ENCODE assay signal across 25 mouse cellular contexts in the genomic region with DNA sequence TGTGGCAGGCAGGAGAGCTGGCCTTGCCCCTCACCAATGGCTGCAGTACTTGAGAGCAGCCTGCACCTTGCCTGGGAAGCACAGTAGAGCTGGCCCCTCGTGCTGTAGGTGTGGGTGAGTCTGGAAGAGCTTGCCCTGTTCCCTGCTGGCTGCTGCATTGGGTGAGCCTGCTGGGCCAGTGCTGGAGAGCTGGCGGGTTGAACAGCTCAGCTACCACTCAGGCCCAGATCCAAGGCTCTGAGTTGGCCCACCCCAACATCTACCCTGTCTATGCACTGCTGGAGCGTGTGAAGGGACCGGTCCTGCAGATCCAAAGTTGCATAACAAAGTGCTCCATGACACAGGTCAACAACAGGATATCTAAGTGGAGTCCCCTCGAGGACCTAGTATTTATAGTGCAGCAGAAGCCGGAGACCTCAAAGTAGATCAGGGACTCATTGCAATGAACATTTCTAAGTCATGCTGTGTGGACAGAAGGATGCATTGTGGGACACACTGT. TPM values are rescaled to one million over a fixed set of nuclear protein-coding genes. Genes with fewer than 3 reads are reported as not detected.
DNase-seq lines count a peak whose midpoint lies in the region; ATAC-seq and TF ChIP-seq lines count a peak whose summit lies in the region.
"Had no signal": no experiment of that assay in that cellular context is flagged by ENCODE, and none has a peak within 500 bp of the region (broad histone marks: within the 10 kb centered on the region; RNA-seq: fewer than 3 reads in every experiment).

No protein-coding gene starts in this region.

- peak; percentile 37; the same call in 1 of the 2 replicates for ATAC-seq in forebrain, embryonic 13.5 days
- no peak for ATAC-seq in forebrain, embryonic 14.5 days
- ATAC-seq in heart, embryonic 12.5 days (ENCODE audit: insufficient number of reproducible peaks, low FRiP score), result 0 out of 2 replicates have a peak, but pooled peaks have one; percentile 19
- peak; percentile 33; the same call in 1 of the 2 replicates for ATAC-seq in lung, embryonic 14.5 days (ENCODE audit: insufficient read depth)
- ATAC-seq in stomach, embryonic 15.5 days (ENCODE audit: insufficient read depth, low FRiP score, low read depth), result peak; percentile 40; the same call in 1 of the 2 replicates
- no peak for ATAC-seq in stomach, postnatal 0 days (ENCODE audit: low FRiP score, low TSS enrichment)
- ATAC-seq: CD4-positive, CD25-positive, alpha-beta regulatory T cell, adult 4 months; Patski had no signal

- H3K4me2 ChIP-seq in forebrain, embryonic 13.5 days, result no peak overlapping the region
- no peak overlapping the region for H3K4me2 ChIP-seq in forebrain, embryonic 14.5 days (ENCODE audit: low read length)
- H3K4me2 ChIP-seq in heart, embryonic 12.5 days, result no peak overlapping the region
- H3K4me2 ChIP-seq in lung, embryonic 14.5 days, result no peak overlapping the region
- H3K4me2 ChIP-seq in stomach, embryonic 15.5 days, result no peak overlapping the region
- no peak overlapping the region for H3K4me2 ChIP-seq in stomach, postnatal 0 days (replicated peaks; ENCODE audit: low read depth)
- H3K4me2 ChIP-seq: embryonic facial prominence, embryonic 12.5 days; neural tube, embryonic 13.5 days had no signal

- peaks cover 32% of the 10 kb centered on the region for H3K4me1 ChIP-seq in forebrain, embryonic 13.5 days
- no peaks in the 10 kb centered on the region; the same call in 1 of the 2 replicates for H3K4me1 ChIP-seq in forebrain, embryonic 14.5 days (ENCODE audit: control insufficient read depth, insufficient read depth, low read length)
- peaks cover 49% of the 10 kb centered on the region for H3K4me1 ChIP-seq in heart, embryonic 12.5 days (replicated peaks)
- H3K4me1 ChIP-seq in lung, embryonic 14.5 days (ENCODE audit: insufficient read depth), result peaks cover 13% of the 10 kb centered on the region
- H3K4me1 ChIP-seq in stomach, embryonic 15.5 days, result 0 out of 2 replicates have a peak, but pooled peaks cover 9% of the 10 kb centered on the region
- H3K4me1 ChIP-seq in stomach, postnatal 0 days (replicated peaks; ENCODE audit: control insufficient read depth, insufficient read depth), result no peaks in the 10 kb centered on the region

- DNase-seq in forebrain, embryonic 14.5 days (ENCODE audit: low spot score), result no peak
- no peak for DNase-seq in heart, postnatal 14 days
- DNase-seq in lung, embryonic 14.5 days, result no peak
- no peak for DNase-seq in lung, postnatal 36 days
- DNase-seq in stomach, postnatal 0 days (ENCODE audit: low spot score), result no peak
- DNase-seq: adrenal gland, adult 8-10 months; cerebellum, adult 9-10 months; gastrocnemius, postnatal 14 days; kidney, adult 18-20 months; midbrain, embryonic 14.5 days; right cerebral cortex, postnatal 14 days; spleen, adult 18-20 months; thymus, adult 18-20 months; thymus, postnatal 4 days had no signal

- intact Hi-C loops in heart, postnatal 14 days (cut with DNase I), result loop anchor here (5.0 kb wide), 1 partner anchor 42 kb away; no protein-coding TSS in a partner anchor

- H3K36me3 ChIP-seq in forebrain, embryonic 13.5 days (ENCODE audit: poor library complexity, severe bottlenecking), result peaks cover 3% of the 10 kb centered on the region; the same call in 1 of the 2 replicates
- H3K36me3 ChIP-seq in forebrain, embryonic 14.5 days (ENCODE audit: control insufficient read depth, insufficient read depth, low read length), result 0 out of 2 replicates have a peak, but pooled peaks cover 3% of the 10 kb centered on the region
- H3K36me3 ChIP-seq in heart, embryonic 12.5 days, result no peaks in the 10 kb centered on the region
- no peaks in the 10 kb centered on the region for H3K36me3 ChIP-seq in lung, embryonic 14.5 days (ENCODE audit: insufficient read depth)
- no peaks in the 10 kb centered on the region for H3K36me3 ChIP-seq in stomach, embryonic 15.5 days
- no peaks in the 10 kb centered on the region for H3K36me3 ChIP-seq in stomach, postnatal 0 days (ENCODE audit: control insufficient read depth, insufficient read depth, low read length)
- H3K36me3 ChIP-seq: embryonic facial prominence, embryonic 12.5 days; neural tube, embryonic 13.5 days had no signal

- TF ChIP-seq CTCF in lung, embryonic 14.5 days (IDR thresholded peaks at IDR 0.05; ENCODE audit: low read depth), result no peak
- TF ChIP-seq CTCF in stomach, postnatal 0 days (IDR thresholded peaks at IDR 0.05; ENCODE audit: low read depth), result no peak

- H3K4me3 ChIP-seq in forebrain, embryonic 13.5 days, result no peak overlapping the region
- H3K4me3 ChIP-seq in forebrain, embryonic 14.5 days (ENCODE audit: low read depth, low read length), result no peak overlapping the region
- no peak overlapping the region for H3K4me3 ChIP-seq in heart, embryonic 12.5 days
- no peak overlapping the region for H3K4me3 ChIP-seq in lung, embryonic 14.5 days (ENCODE audit: low read depth, low read length)
- H3K4me3 ChIP-seq in stomach, embryonic 15.5 days (replicated peaks), result no peak overlapping the region
- no peak overlapping the region for H3K4me3 ChIP-seq in stomach, postnatal 0 days (ENCODE audit: low read depth, low read length)
- H3K4me3 ChIP-seq: embryonic facial prominence, embryonic 12.5 days; erythroblast, embryonic 14.5 days; neural tube, embryonic 13.5 days had no signal

- H3K27me3 ChIP-seq in forebrain, embryonic 13.5 days, result no peaks in the 10 kb centered on the region
- no peaks in the 10 kb centered on the region for H3K27me3 ChIP-seq in forebrain, embryonic 14.5 days (replicated peaks; ENCODE audit: control insufficient read depth, insufficient read depth, low read length)
- no peaks in the 10 kb centered on the region for H3K27me3 ChIP-seq in heart, embryonic 12.5 days (replicated peaks)
- no peaks in the 10 kb centered on the region for H3K27me3 ChIP-seq in lung, embryonic 14.5 days (ENCODE audit: insufficient read depth, low read length)
- no peaks in the 10 kb centered on the region for H3K27me3 ChIP-seq in stomach, embryonic 15.5 days (replicated peaks)
- H3K27me3 ChIP-seq in stomach, postnatal 0 days (ENCODE audit: control insufficient read depth, insufficient read depth, low read length), result no peaks in the 10 kb centered on the region
- H3K27me3 ChIP-seq: embryonic facial prominence, embryonic 12.5 days; neural tube, embryonic 13.5 days; Patski had no signal

- 0 out of 2 replicates have a peak, but pooled peaks cover 4% of the 10 kb centered on the region for H3K9me3 ChIP-seq in forebrain, embryonic 13.5 days (replicated peaks)
- no peaks in the 10 kb centered on the region for H3K9me3 ChIP-seq in forebrain, embryonic 14.5 days (replicated peaks; ENCODE audit: control insufficient read depth, low read length)
- H3K9me3 ChIP-seq in heart, embryonic 12.5 days (replicated peaks), result no peaks in the 10 kb centered on the region
- H3K9me3 ChIP-seq in lung, embryonic 14.5 days (ENCODE audit: low read depth, low read length), result no peaks in the 10 kb centered on the region
- H3K9me3 ChIP-seq in stomach, embryonic 15.5 days, result no peaks in the 10 kb centered on the region
- no peaks in the 10 kb centered on the region for H3K9me3 ChIP-seq in stomach, postnatal 0 days (ENCODE audit: control insufficient read depth, low read length)
- H3K9me3 ChIP-seq: embryonic facial prominence, embryonic 12.5 days; neural tube, embryonic 13.5 days had no signal

- H3K27ac ChIP-seq in forebrain, embryonic 13.5 days, result no peak overlapping the region
- no peak overlapping the region for H3K27ac ChIP-seq in forebrain, embryonic 14.5 days (ENCODE audit: low read depth, low read length)
- no peak overlapping the region for H3K27ac ChIP-seq in heart, embryonic 12.5 days (ENCODE audit: poor library complexity, severe bottlenecking)
- no peak overlapping the region for H3K27ac ChIP-seq in lung, embryonic 14.5 days (ENCODE audit: low read depth)
- H3K27ac ChIP-seq in stomach, embryonic 15.5 days, result no peak overlapping the region
- H3K27ac ChIP-seq in stomach, postnatal 0 days (replicated peaks), result no peak overlapping the region
- H3K27ac ChIP-seq: embryonic facial prominence, embryonic 12.5 days; kidney, postnatal 0 days; liver, embryonic 14.5 days; macrophage; neural tube, embryonic 13.5 days had no signal

- WGBS in forebrain, embryonic 13.5 days, result 87% methylated on average over 6 of the region's 6 CpGs
- 89% methylated on average over 6 of the region's 6 CpGs for WGBS in forebrain, embryonic 14.5 days
- 56% methylated on average over 6 of the region's 6 CpGs for WGBS in heart, embryonic 12.5 days
- 60% methylated on average over 6 of the region's 6 CpGs for WGBS in lung, embryonic 14.5 days
- WGBS in stomach, embryonic 15.5 days, result 79% methylated on average over 6 of the region's 6 CpGs
- WGBS in stomach, postnatal 0 days, result 68% methylated on average over 6 of the region's 6 CpGs

- TF ChIP-seq EP300 in stomach, postnatal 0 days (optimal IDR thresholded peaks at IDR 0.05), result no peak

- H3K9ac ChIP-seq in forebrain, embryonic 13.5 days, result no peak overlapping the region
- no peak overlapping the region for H3K9ac ChIP-seq in forebrain, embryonic 14.5 days (ENCODE audit: low read length)
- no peak overlapping the region for H3K9ac ChIP-seq in heart, embryonic 12.5 days
- no peak overlapping the region for H3K9ac ChIP-seq in lung, embryonic 14.5 days
- no peak overlapping the region for H3K9ac ChIP-seq in stomach, embryonic 15.5 days
- H3K9ac ChIP-seq in stomach, postnatal 0 days (ENCODE audit: low read length), result no peak overlapping the region
- H3K9ac ChIP-seq: embryonic facial prominence, embryonic 12.5 days; liver, embryonic 14.5 days; neural tube, embryonic 13.5 days had no signal

RNA-seq across cellular contexts. Expression of a gene that starts 41.5 kb away (rescaled TPM):
- 58.8 and 61.4 TPM in 2 replicates for polyA plus RNA-seq in forebrain, embryonic 13.5 days (2015; fragmentation: Nextera tagmentation; extraction: Ambion mirVana)
- 79.1 and 85.0 TPM in 2 replicates for polyA plus RNA-seq in forebrain, embryonic 14.5 days (2014; fragmentation: Nextera tagmentation; extraction: Ambion mirVana)
- 18.0 and 18.7 TPM in 2 replicates for polyA plus RNA-seq in heart, embryonic 12.5 days (2016; fragmentation: Nextera tagmentation; extraction: Ambion mirVana)
- total RNA-seq in heart, postnatal 14 days (2021), result 10 to 100 TPM; 37.7 to 41.7 TPM
- polyA plus RNA-seq in lung, embryonic 14.5 days (2014; fragmentation: Nextera tagmentation; extraction: Ambion mirVana), result 27.8 and 30.3 TPM in 2 replicates
- polyA plus RNA-seq in stomach, embryonic 15.5 days (2015; fragmentation: Nextera tagmentation; extraction: Ambion mirVana), result 22.1 and 27.7 TPM in 2 replicates
- 12.5 and 12.6 TPM in 2 replicates for polyA plus RNA-seq in stomach, postnatal 0 days (2015; fragmentation: Nextera tagmentation; extraction: Ambion mirVana)

Comparison
In these comparisons a context has a peak if more than half of its experiments do, and no peak if none do; other contexts are left out.
1. ATAC-seq: peak in forebrain, embryonic 13.5 days (single experiment), heart, embryonic 12.5 days (single experiment), lung, embryonic 14.5 days (single experiment) and stomach, embryonic 15.5 days (single experiment); none in forebrain, embryonic 14.5 days (single experiment) and stomach, postnatal 0 days (single experiment).